Mouse (Mus musculus): ENCODE data around the gene Srrm3. TPM values are rescaled to one million over a fixed set of nuclear protein-coding genes. Genes with fewer than 3 reads are reported as not detected.

The Srrm3 gene
- polyA plus RNA-seq, 1 experiment = not detected

GRCm38 (mm10) chr5:135904259-135904658 is 97.6 kb downstream of the Srrm3 start:
- no peak for TF ChIP-seq GATA1 (IDR thresholded peaks at IDR 0.05; ENCODE audit: low read length)

GRCm38 (mm10) chr5:135905320-135906225 is 98.9 kb downstream of the Srrm3 start:
- no peak for TF ChIP-seq GATA1 (IDR thresholded peaks at IDR 0.05; ENCODE audit: low read length)

GRCm38 (mm10) chr5:135906846-135907245 is 100.2 kb downstream of the Srrm3 start:
- no peak for TF ChIP-seq GATA1 (IDR thresholded peaks at IDR 0.05; ENCODE audit: low read length)

GRCm38 (mm10) chr5:135907256-135907655 is 100.6 kb downstream of the Srrm3 start:
- TF ChIP-seq GATA1 (IDR thresholded peaks at IDR 0.05; ENCODE audit: low read length) = no peak

- no peak for TF ChIP-seq GATA1 (IDR thresholded peaks at IDR 0.05; ENCODE audit: low read length)
Observed at GRCm38 (mm10) chr5:135908185-135908584, 101.5 kb downstream of the Srrm3 start.

GRCm38 (mm10) chr5:135908989-135909388 is 102.3 kb downstream of the Srrm3 start:
- no peak for TF ChIP-seq GATA1 (IDR thresholded peaks at IDR 0.05; ENCODE audit: low read length)

- TF ChIP-seq GATA1 (IDR thresholded peaks at IDR 0.05; ENCODE audit: low read length) = no peak
Observed at GRCm38 (mm10) chr5:135909646-135910045, 103.0 kb downstream of the Srrm3 start.

- no peak for TF ChIP-seq GATA1 (IDR thresholded peaks at IDR 0.05; ENCODE audit: low read length)
Observed at GRCm38 (mm10) chr5:135910813-135911212, 104.1 kb downstream of the Srrm3 start.

- TF ChIP-seq GATA1 (IDR thresholded peaks at IDR 0.05; ENCODE audit: low read length) = no peak
Observed at GRCm38 (mm10) chr5:135911633-135912220, 105.0 kb downstream of the Srrm3 start.

- no peak for TF ChIP-seq GATA1 (IDR thresholded peaks at IDR 0.05; ENCODE audit: low read length)
Observed at GRCm38 (mm10) chr5:135913201-135913600, 106.5 kb downstream of the Srrm3 start.

GRCm38 (mm10) chr5:135914156-135914555 is 107.5 kb downstream of the Srrm3 start:
- TF ChIP-seq GATA1 (IDR thresholded peaks at IDR 0.05; ENCODE audit: low read length) = no peak

- TF ChIP-seq GATA1 (IDR thresholded peaks at IDR 0.05; ENCODE audit: low read length) = no peak
Observed at GRCm38 (mm10) chr5:135916051-135916565, 109.4 kb downstream of the Srrm3 start.

- no peak for TF ChIP-seq GATA1 (IDR thresholded peaks at IDR 0.05; ENCODE audit: low read length)
Observed at GRCm38 (mm10) chr5:135916601-135917000, 109.9 kb downstream of the Srrm3 start.

- TF ChIP-seq GATA1 (IDR thresholded peaks at IDR 0.05; ENCODE audit: low read length) = no peak
Observed at GRCm38 (mm10) chr5:135917327-135918058, 110.8 kb downstream of the Srrm3 start.

GRCm38 (mm10) chr5:135918059-135918437 is 111.4 kb downstream of the Srrm3 start:
- TF ChIP-seq GATA1 (IDR thresholded peaks at IDR 0.05; ENCODE audit: low read length) = no peak

GRCm38 (mm10) chr5:135918593-135918992 is 111.9 kb downstream of the Srrm3 start:
- TF ChIP-seq GATA1 (IDR thresholded peaks at IDR 0.05; ENCODE audit: low read length) = no peak

Measured in G1E-ER4 (cell line).